Mouse (Mus musculus): ENCODE data around the gene Srp9.

Srp9 gene

DNA sequence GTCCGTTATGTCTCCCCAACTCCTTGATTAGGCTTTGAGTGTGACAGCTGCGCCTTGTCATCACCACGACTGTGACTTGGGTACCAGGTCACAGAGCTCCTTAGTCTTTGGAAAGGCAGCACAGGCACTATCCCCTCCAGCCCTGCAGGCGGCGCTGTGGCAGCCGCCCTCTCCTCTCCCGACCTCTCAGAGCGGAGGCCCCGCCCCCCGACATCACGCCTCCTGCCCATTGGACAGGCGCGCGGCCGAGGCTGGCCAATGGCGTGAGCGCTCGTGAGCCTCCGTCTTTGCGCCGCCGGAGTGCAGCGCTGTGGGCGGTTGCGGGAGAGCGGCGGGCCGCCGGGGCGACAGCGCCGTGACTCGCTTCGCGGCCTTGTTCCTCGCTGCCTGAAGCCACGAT, at the start of gene Srp9:
Gene Srp9, plus strand, starts transcription at position 232 of the 400 bp plus-strand sequence.
- peak; percentile 97 for DNase-seq (ENCODE audit: low read depth, low spot score)

DNA sequence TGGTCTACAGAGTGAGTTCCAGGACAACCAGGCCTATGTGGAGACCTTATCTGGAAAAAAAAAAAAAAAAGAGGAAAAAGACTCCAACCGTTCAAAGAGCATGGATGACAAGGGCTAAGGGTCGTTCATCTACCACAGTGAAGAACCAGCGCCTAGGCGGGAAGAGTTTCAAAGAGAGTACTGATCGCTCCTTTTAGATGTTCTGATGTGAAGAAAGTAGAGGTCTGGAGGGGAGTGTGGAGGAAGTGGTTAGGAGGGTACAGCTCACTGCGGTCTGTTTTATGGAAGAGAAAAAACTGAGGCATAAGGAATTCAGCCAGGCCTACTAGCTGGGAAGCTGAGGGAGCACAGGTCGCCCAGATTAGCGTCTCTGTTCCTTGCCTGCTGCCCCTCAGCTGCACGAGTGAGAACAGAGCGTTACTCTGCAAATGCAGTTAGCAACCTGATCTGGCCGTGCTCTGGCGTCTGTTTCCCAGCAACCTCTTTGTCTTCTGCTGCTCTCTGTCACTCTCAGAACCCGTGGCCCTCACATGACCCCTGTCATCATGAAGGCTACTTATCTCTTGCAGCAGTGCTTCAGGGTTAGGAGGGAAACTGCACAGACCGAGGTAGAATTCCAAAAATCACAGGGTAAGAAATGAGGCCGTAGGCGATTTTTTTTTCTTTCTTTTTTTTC, 42.7 kb upstream of the Srp9 start:
- DNase-seq (ENCODE audit: low read depth, low spot score) = peak; percentile 74

DNA sequence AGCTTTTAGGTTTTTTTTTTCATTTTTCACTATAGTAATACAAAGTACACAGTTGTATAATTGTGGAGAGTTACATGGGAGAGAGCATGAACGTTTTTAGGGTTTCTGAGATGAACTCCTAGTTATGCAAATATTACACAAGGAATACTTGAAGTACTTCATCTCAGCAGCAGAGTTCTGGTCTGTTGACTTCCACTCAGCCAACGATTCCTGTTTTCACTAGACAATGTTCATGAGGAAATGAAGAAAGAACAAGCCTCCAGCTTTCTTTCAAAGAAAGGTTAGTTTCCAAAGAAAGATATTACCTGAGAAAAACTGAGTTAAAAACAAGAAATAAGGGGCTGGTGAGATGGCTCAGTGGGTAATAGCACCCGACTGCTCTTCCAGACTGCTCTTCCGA, 41.1 kb upstream of the Srp9 start:
- no peak for DNase-seq (ENCODE audit: low read depth, low spot score)

DNA sequence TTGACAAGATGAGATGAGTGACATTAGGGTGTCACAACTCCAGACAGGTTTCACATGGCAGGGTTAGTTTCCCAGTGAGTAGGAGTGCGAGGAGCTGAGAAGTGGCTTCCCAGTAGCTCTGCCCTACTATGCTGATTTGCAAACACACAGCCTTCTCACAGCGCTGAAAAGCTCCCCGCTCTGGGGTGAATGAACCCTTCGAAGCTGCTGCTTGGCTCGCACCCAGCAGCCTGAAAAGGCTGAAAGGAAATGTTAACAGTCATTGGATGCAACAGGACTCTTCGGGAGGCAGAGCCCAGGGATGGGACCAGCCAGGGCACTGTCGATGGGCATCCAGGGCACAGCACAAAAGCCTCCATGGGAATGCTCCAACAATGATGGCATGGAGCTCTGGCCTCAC, 37.8 kb upstream of the Srp9 start:
- no peak for DNase-seq (ENCODE audit: low read depth, low spot score)

DNA sequence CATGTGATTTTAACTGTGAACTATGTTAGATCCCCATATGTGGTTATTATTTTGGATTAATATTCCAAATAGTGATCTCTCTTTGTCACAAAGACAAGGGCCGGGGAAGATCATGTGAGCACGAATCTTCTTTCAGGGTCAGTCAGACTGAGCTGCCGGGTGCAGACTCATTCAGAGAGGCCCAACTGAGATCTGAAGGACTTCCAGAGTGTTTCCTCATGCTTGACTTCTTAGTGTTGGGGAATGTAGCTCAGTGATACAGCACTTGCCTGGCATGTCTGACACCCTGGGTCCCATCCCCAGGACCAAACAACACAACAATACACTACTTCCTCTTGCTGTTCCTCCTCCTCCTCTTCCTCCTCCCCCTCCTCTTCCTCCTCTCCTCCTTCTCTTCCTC, 37.2 kb upstream of the Srp9 start:
- DNase-seq (ENCODE audit: low read depth, low spot score) = no peak

DNA sequence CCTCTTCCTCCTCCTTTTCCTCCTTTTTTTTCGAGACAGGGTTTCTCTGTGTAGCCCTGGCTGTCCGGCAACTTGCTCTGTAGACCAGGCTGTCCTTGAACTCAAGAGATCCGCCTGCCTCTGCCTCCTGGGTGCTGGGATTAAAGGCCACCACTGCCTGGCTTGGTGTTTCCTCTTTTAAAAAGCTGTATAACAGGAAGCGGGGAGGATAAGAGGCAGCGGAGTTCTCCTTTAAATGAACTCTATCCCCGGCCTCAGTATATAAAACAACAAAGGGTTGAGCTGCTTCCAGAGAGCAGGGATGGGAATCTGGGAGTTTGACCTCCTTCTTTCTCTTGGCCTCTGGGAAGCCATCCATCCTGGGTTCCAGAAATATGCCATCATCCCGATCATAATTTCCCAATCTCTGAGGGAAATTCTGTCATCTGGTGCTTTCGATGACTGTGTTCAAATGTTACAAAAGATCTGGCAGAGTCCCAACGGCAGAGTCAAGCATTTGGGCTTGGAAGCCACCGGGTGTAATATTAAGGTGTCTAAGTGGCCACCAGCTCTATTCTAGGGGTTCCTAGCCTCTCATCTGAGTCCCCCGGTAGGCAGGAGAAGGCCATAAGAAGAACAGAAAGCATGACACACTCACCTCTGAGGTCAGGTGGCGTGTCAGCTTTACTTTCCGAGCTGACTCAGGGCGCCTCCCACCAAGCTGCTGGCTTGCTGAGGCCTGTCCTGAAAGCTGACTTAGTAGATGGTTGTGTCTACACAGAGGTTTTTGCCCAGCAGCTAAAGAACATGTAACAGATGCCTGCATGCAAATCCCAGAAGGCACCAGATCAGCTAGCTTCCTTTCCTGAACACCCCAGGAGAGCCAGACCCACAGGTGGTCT, 36.5 kb upstream of the Srp9 start:
- DNase-seq (ENCODE audit: low read depth, low spot score) = no peak

DNA sequence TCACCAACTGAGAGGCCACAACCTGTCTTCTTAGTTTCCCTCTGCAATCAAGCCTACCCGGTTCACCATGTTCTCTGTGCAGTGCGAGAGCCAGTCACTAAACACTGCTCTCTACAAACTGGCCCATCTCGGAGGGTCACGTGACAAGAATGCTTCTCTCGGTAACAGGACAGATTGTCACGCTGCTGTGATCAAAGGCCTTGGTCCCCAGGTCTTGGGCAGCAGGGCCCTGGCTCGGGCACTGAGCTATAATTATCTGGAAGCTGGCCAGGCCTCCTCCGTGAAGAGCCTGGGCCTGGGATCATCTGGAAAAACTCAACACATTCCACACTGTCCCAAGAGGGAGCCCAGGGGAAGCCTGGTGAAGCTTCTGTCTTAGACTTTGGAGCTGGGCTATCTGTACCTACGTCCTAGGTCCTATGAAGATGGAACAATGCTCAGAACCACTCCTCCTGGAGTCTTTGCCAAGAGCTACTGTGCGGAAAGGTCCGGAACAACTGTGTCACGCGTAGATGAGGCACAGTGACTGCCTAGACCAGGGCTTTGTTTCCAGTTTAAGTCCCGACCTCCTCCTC, 35.6 kb upstream of the Srp9 start:
- DNase-seq (ENCODE audit: low read depth, low spot score) = no peak

DNA sequence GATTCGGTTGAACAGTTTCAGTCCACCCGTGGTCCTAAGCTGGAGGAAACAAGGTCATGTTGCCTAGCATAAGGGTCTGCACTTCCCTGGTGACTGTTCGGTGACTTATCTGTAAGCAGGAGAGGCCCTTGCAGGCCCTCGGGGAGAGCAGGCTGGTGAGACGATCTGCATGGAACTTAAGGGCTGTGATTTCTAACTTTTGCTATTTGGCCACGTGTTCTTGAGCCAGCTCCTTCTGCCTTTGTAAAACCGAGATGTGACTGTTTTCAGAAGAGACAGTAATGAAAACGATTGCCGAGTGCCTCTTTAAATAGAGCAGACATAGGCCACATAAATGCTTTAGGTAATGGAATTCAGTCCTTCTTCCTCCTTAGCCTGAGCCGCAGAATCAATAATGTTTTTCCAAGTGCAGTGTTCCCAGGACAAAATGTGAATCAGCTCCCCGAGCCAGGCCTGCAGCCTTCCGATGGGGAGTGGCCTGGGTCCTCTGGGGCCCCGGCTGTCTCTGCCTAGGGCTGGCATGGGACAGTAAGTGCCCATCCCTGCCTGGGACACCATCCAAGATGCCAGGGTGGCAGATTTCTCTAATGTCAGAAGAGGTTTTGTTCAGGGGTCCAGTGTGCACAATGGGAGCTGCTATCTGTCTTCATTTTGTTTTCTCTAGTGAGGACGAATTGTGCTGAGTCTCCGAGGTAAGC, 34.8 kb upstream of the Srp9 start:
- DNase-seq (ENCODE audit: low read depth, low spot score) = no peak

DNA sequence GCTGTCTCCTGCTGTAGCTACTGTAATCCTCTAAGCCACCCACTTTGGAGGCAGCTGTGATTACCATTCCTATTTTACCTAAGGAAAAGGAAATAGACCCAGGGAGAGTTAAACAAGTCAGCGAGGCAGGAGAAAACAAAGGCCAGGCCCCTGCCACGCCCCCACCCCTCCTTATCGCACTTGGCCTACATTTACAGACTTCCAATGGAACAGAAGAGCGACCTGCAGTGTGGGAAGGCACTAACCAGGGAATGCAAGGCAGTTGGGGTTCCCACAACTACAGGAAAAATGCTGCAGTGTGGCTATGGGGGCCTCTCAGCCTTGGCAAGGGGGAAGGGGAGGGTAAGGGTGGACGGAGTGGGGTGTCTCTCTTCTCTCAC, 34.2 kb upstream of the Srp9 start:
- DNase-seq (ENCODE audit: low read depth, low spot score) = no peak

DNA sequence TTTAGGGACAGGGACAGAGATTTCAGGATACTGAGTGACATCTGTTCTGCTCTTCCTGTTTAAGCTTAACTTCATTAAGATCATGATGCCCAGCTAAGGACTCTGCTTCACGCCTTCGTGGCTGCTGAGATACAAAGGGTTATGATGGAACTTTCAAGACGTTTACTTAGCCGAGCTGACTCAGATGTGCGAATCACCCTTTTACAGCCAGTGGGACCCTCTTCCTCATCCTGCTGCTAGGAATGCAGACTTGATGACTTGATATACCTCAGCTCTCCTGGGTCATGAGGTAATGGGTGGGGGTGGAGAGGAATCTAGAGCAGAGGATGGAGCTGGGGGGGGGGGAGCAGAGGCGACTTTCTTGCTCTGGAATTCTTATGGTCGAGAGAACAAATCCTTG, 33.3 kb upstream of the Srp9 start:
- DNase-seq (ENCODE audit: low read depth, low spot score) = no peak

DNA sequence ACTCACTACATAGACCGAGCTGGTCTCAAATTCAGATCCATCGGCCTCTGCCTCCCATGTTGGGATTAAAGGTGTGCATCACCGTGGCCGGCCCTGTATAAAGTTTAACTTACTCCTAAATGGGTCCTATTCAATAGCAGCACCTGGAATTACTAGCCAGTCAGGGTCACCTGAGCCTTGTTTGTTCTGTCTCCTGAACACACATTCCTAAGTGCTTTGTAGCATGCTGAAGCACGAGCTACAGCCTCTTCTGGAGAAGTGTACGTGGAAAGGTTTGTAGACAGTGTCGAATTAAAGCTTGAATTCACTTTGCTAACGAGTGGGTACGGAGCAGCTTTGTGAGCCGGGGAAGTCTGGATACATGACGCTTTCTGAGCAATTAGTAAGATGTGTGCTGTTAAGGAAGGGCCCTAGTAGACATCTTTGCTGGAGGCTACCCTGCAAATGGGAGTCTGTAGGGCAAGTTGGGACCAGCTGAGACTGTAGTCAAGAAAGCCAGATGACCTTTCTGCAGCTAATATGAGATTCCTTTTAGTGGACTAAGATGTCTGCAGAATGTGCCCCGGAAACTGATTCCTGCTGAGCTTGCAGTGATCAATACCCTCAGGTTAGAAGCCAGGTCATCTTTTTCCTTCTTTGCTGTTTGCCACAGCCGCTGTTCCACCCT, 32.7 kb upstream of the Srp9 start:
- no peak for DNase-seq (ENCODE audit: low read depth, low spot score)

DNA sequence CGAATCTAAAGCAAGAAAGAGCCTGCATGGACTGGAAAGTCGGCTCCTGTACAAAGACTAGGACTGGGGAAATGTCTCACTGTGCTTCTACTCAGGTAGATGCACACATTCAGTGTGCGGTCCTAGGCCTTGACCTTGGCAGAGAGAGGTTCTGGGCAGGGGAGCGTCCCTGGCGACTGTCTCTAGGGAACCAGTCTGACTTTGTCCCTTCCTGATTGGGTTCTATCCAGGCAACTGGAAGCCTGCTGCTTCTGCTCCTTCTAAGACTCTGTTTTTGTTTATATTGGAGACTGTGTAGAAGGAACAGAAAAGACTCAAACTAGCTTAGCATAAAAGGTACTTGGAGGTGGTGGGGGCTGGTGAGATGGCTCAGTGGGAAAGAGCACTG, 32.1 kb upstream of the Srp9 start:
- DNase-seq (ENCODE audit: low read depth, low spot score) = no peak

DNA sequence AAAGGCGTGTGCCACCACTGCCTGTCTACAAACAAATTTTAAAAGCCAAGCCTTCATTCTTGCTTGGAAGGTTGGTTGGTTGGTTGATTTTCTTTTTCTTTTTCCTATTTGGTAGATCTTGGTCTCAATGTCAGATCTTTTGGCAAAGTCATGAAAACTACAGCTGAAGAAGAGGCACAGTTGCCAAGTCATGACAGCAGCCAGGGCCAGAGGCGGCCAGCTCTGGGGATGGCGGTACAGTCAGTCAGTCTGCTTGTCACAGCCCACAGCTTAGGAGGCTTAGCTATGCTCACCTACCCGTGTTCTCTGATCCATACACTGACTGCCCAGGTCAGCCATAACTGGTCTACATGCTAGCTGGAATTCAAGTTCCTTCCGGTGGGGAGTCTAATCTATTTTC, 31.1 kb upstream of the Srp9 start:
- DNase-seq (ENCODE audit: low read depth, low spot score) = no peak

DNA sequence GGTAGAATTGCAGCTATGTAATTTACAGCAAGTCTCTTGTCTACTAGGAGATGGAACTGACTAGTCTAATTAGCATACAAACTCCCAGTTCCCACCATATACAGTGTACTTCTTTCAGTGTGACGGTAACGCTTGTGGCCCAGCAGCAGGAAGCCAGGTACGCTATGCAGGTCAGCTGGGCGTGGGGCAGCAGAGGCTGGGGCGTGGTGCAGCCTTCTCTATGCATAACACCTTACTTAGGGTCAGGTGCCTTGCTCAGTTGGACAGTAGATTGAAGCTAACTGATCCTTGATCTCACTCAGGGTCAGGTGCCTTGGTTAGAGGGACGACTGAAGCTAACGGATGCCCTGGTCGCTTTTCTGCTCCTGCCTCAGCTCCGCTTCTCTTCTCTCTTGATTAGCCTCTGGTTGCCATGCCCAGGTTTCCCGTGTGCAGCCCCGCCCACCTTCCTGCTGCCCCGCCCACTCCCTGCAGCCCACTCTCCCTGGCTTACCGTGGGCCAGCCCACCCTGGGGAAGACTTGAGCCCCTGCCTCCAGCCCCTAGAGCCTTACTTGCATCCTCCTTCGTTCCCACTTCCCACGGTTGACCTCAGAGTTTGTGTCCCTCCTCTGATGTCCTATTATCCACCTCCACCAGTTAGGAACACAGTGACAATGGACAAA, 29.9 kb upstream of the Srp9 start:
- no peak for DNase-seq (ENCODE audit: low read depth, low spot score)

DNA sequence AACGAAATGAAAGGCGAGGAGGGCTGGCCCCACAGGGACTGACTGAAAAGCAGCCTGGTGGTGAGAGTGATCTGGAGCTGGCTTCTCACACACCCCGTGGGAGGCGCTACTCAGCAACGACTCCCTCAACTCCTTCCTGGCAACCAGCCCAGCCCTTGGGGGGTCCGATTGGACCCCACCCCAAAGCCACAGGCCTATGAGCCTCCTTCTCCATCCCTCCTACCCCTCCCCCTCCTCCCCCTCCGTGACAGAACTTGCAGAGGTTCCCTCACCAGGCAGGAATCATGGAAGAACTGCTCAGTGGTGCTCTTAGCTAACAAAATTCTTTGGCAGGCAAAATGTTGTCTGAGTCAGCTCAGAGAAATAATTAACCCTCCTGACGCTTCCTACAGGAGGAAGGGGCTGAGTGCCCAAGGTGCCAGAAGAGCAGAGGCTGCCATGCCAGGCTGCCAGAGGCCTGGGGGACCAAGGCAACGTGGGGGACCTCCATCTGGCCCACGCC, 29.2 kb upstream of the Srp9 start:
- no peak for DNase-seq (ENCODE audit: low read depth, low spot score)

DNA sequence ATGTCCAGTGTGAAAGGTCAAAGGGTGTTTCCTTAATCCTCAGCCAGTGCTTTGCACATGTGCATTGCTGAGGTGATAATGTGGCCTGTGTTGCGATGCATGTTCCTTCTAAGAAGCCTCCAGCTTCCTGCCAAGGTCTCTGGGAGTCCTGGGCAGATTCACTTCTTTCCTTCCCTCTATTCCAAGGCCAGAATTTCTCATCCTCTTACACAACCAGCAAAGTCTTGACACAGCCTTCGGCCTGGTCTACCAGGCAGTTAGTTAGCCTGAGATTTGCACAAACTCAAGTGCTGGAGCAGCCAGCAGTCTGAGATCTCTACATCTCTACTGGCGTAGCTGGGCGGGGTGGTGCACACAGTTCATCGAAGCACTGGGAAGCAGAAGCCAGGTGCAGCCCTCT, 27.8 kb upstream of the Srp9 start:
- DNase-seq (ENCODE audit: low read depth, low spot score) = no peak

DNA sequence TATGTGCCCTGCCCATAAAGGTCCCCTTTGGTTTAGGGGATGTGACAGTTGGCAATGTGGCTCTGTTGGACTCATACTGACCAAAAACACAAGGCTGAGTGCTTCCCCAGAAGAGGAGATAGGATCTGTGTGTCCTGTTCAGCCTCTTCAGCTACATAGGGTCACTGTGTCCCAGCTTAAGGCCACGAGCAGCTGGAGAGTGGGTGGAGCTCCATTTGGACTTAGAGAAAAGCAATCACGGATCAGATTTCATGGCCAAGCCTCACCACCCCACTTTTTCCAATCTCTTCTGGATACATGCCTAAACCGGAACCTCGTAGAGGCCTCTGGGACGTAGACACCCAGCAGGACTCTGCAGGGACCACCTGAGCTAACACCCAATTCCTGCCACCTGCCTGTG, 25.5 kb upstream of the Srp9 start:
- DNase-seq (ENCODE audit: low read depth, low spot score) = no peak

DNA sequence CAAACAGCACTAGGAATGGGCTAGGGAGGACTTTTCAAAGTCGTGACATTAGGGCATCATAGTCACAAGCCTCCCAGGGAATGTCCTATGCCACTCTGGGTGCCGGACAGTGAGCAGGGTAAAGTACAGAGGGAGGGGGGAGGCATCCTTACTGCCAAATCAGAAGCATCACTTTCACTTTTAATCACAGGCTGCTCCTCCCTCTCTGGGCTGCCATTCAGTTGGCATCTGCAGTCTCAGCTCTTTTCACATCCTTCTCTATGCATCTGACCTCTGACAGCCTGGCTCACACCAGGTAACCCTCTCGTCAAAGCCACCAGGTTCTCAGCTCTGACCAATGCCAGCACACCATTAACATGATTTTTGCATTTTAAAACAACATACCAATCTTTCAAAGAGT, 24.1 kb upstream of the Srp9 start:
- no peak for DNase-seq (ENCODE audit: low read depth, low spot score)

DNA sequence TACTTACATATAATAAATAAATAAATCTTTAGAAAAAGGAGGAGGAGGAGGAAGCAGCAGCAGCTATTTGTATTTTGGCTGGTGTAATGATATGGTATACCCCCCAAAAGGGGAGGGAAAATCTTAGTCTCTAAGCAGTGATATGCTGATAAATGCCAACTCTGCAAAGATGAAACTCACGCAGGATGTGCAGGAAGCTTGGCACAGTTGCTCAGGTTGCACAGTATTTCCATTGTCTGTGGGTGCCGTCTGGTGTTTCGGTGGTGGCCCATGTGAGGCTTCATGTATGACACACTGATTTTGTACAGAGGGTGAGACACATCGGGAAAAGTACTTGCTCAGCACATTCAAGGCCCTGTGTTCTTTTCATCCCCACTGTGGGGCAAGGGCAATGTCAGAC, 23.1 kb upstream of the Srp9 start:
- DNase-seq (ENCODE audit: low read depth, low spot score) = no peak

DNA sequence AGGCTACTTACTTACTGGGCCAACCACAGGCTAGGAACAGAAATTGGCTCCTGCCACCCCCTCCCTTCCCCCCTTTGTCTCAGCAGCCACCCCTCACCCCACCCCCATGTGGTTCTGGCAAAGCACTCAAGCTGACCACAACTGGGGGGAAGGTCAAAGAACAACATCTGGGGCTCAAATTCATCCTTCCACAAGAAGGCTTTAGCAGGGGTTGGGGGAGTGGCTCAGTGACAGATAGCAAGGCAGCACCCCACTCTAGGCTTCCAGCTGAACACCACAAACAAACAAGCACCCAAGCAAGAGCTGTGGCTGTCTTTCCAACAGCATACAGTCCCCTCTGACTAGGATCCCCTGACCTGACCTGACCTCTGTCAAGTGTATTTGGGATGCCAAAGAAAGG, 21.8 kb upstream of the Srp9 start:
- no peak for DNase-seq (ENCODE audit: low read depth, low spot score)

DNA sequence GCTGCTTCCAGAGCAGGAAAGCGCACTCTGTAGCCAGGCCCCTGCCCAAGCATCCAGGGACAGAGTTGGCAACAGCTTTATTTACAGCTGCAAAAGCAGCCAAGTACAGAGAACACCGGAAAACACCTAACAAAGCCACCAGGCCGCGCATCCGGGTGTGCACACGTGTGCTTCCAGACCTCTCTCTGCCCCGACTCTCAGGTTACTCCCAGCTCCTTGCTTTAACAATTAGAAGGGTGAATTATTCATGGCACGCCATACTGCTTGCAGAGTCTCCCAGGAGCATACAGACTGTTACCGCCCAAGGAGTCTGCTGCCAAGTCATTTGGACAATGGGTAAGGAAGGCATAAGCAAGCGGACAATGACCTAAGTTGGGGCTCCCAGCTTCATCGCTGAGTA, 21.1 kb upstream of the Srp9 start:
- no peak for DNase-seq (ENCODE audit: low read depth, low spot score)

Data from forelimb bud, embryonic 11.5 days (tissue).